Mouse (Mus musculus) brain, embryonic 14.5 days (tissue): ENCODE measurements at regions not wholly inside any gene's neighbourhood (a gene's known extent, or its start where the extent isn't known, plus 50 kb on each side); places are given as distances from the start of the nearest gene placed in this dataset.

Experiments
- DNase-seq: peaks from one replicate; pipeline ENCODE4 v3.0.0-alpha.2; 2011; ENCODE audit warnings: low read depth
- CTCF ChIP-seq: fragments of 200-500 bp; IDR thresholded peaks from 2 replicates; pipeline ENCODE4 v1.5.1; 2012; ENCODE audit warnings: inconsistent platforms, mild to moderate bottlenecking, moderate library complexity, borderline replicate concordance; ENCODE audit not compliant: insufficient read depth, insufficient read length; ENCODE audit errors: extremely low read depth
- POLR2A ChIP-seq: fragments of 200-500 bp; IDR thresholded peaks from 2 replicates; pipeline ENCODE4 v1.6.1; 2012; ENCODE audit warnings: mild to moderate bottlenecking, inconsistent platforms, borderline replicate concordance; ENCODE audit not compliant: poor library complexity, insufficient read depth, insufficient read length, severe bottlenecking; ENCODE audit errors: extremely low read depth

- DNase-seq, result peak; percentile 81
- no peak for TF ChIP-seq POLR2A
- no peak for TF ChIP-seq CTCF
Measured at GRCm38 (mm10) chr19:23507256-23507851, 59.1 kb upstream of the Mamdc2 start.
